Mouse (Mus musculus) spleen, adult 2 months (tissue): ENCODE measurements around the gene Slc26a1. TPM values are rescaled to one million over a fixed set of nuclear protein-coding genes. Genes with fewer than 3 reads are reported as not detected.

Experiments used
- DNase-seq, 2 experiments: peaks; one replicate each; pipeline versions ENCODE4 v3.0.0 to v3.0.0-alpha.2; 2012 to 2021; ENCODE audit warnings: low spot score in 2 of 2, low read depth in 1 of 2
- H3K27ac ChIP-seq: fragments of 200-500 bp; 2 replicates; pipeline ENCODE4 v1.5.1; 2012; ENCODE audit warnings: low read length, inconsistent platforms; ENCODE audit not compliant: insufficient read depth
- H3K27me3 ChIP-seq: fragments of 200-500 bp; 2 replicates; pipeline ENCODE4 v1.6.1; 2012; ENCODE audit warnings: mild to moderate bottlenecking, moderate library complexity, low read length, inconsistent platforms; ENCODE audit not compliant: control insufficient read depth, insufficient read depth
- H3K36me3 ChIP-seq: fragments of 200-500 bp; 2 replicates; pipeline ENCODE4 v1.6.1; 2012; ENCODE audit warnings: mild to moderate bottlenecking, low read length, inconsistent platforms; ENCODE audit not compliant: control insufficient read depth, insufficient read depth
- H3K4me1 ChIP-seq: fragments of 200-500 bp; 2 replicates; pipeline ENCODE4 v1.6.1; 2011; ENCODE audit warnings: inconsistent platforms; ENCODE audit not compliant: control insufficient read depth, insufficient read depth, insufficient read length
- H3K4me3 ChIP-seq: fragments of 200-500 bp; 2 replicates; pipeline ENCODE4 v1.5.1; 2011; ENCODE audit warnings: mild to moderate bottlenecking, inconsistent platforms; ENCODE audit not compliant: insufficient read depth, insufficient read length; ENCODE audit errors: extremely low read depth
- CTCF ChIP-seq: fragments of 200-500 bp; IDR thresholded peaks from 2 replicates; pipeline ENCODE4 v1.5.1; 2011; ENCODE audit warnings: mild to moderate bottlenecking, inconsistent platforms; ENCODE audit not compliant: insufficient read depth, insufficient read length, insufficient replicate concordance; ENCODE audit errors: extremely low read depth
- POLR2A ChIP-seq: fragments of 200-500 bp; IDR thresholded peaks from 2 replicates; pipeline ENCODE4 v1.6.1; 2011; ENCODE audit warnings: low read depth, low read length, inconsistent platforms
- WGBS: fragments of 180-500 bp; shearing (Covaris S2); methylation state at CpG from one replicate; pipeline ENCODE4 v1.1.7; 2018; 5-methylcytosine and 5-hydroxymethylcytosine counted together
- polyA plus RNA-seq: library from polyadenylated mRNA; depleted of rRNA; stranded (reverse); fragments of >200 nt; gene quantifications from 2 replicates; pipeline ENCODE4 v1.2.3, GENCODE M21; 2012

Gene Slc26a1
- polyA plus RNA-seq, 1 experiment = 1.0 TPM

DNA sequence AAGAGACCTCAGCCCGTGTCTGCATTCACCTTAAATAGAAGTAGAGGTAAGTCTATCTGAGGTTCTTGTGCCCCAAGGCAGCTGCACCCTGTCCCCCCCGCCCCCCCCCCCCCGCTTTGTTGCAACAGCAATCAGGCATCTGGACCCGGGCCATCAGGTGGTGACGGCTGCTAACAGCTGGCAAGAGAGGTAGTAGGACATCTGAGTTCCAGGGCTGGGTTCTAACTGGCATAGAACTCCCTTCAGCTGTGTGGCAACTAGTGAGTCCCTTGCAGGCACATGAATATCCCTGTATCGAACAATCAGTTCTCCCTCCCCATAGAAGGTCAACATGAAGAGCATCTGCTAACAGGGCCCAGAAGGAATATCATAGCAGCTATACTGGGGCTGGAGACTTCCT lies 36.6 kb upstream of the Slc26a1 start:
- TF ChIP-seq CTCF (no peak), POLR2A (no peak)
- H3K4me1 ChIP-seq = no peaks in the 10 kb centered on the region
- no peaks in the 10 kb centered on the region for H3K27me3 ChIP-seq
- H3K36me3 ChIP-seq = no peaks in the 10 kb centered on the region
- no peak for DNase-seq
- no peak overlapping the region for H3K27ac ChIP-seq
- WGBS = 79% methylated on average over 6 of the region's 6 CpGs
- H3K4me3 ChIP-seq = no peak overlapping the region

DNA sequence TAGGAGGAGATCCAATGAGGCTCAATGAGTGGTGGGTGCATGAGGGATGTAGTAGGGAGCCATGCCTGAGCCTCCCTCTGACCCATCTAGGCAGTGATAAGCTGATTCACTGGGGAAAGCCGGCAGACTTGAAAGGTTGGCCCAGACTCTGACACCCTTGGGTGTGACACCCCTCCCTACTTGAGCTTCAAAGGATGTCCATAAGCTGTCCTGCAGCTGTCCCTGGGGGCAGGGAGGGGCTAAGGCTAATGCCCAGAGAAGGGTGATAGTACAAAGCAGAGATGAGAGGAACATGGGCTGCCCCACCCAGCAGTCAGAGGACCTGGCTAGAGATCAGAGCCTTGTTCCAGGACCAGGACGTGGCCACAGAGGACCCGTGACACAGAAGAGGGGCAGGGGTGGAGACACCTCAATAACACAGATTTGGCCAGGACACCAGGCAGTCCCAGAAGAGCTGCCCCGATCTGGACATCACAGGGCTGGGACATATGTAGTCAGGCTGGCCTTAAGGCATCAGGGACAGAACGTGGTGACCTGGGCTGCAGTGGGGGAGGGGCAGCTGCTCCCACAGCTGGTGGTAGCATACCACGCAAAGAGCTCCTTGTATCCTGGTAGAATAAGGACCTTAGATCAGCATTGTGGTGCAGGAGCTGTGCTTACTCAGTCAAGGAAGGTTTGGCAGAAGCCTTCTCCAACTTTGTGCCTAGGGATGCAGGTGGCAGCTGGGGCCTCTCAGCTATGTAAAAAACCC lies 33.8 kb upstream of the Slc26a1 start:
- Histone ChIP-seq H3K27ac (no peak overlapping the region), H3K4me3 (no peak overlapping the region), H3K36me3 (no peaks in the 10 kb centered on the region), H3K4me1 (no peaks in the 10 kb centered on the region), H3K27me3 (no peaks in the 10 kb centered on the region)
- DNase-seq = no peak
- no peak for TF ChIP-seq POLR2A
- no peak for TF ChIP-seq CTCF
- WGBS = 75% methylated on average over 6 of the region's 6 CpGs

DNA sequence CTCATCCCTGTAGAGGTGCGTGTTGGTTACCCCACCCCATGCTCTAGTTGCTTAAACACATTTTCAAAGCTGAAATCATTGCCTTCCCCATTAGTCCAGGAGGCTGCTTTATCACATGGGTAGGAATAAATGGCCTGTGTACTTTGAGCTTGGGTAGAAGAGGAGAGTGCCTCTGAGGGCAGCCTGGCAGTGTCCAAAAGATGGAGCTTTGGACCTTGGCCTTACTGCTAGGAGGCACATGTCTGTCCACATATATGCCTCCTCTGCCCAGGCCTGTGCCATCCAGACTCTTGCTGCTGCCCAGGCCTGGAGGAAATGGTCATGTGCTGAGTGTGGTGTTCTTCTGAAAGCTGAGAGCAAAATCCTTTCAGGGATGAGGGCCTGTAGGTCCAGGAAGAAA lies 33.0 kb upstream of the Slc26a1 start:
- WGBS = 81% methylated on average over 1 of the region's 1 CpGs
- no peak overlapping the region for H3K4me3 ChIP-seq
- no peaks in the 10 kb centered on the region for H3K36me3 ChIP-seq
- H3K27me3 ChIP-seq = no peaks in the 10 kb centered on the region
- DNase-seq = no peak
- H3K27ac ChIP-seq = no peak overlapping the region
- H3K4me1 ChIP-seq = no peaks in the 10 kb centered on the region
- TF ChIP-seq POLR2A (no peak), CTCF (no peak)

DNA sequence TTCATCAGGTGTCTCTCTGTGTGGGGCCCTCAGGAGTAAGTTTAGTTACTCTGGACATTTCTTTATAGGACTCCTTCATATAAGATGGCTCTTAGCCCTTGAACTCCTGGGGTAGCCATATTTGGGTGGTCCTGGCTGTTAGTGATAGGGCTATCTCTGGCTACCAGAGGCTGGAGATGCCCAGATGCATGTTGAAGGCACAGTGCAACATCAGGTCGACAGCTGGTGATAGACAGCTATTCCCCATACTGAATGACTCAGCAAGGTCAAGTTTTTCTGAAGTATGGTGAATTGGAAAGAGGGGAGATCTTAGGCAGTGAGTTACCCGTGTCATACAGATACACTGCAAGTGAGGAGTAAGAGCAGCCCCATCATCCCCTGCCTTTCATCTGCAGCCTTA lies 32.4 kb upstream of the Slc26a1 start:
- Histone ChIP-seq H3K27me3 (no peaks in the 10 kb centered on the region), H3K27ac (no peak overlapping the region), H3K4me1 (no peaks in the 10 kb centered on the region), H3K4me3 (no peak overlapping the region), H3K36me3 (no peaks in the 10 kb centered on the region)
- TF ChIP-seq CTCF (no peak), POLR2A (no peak)
- no peak for DNase-seq
- WGBS = 56% methylated on average over 2 of the region's 2 CpGs

DNA sequence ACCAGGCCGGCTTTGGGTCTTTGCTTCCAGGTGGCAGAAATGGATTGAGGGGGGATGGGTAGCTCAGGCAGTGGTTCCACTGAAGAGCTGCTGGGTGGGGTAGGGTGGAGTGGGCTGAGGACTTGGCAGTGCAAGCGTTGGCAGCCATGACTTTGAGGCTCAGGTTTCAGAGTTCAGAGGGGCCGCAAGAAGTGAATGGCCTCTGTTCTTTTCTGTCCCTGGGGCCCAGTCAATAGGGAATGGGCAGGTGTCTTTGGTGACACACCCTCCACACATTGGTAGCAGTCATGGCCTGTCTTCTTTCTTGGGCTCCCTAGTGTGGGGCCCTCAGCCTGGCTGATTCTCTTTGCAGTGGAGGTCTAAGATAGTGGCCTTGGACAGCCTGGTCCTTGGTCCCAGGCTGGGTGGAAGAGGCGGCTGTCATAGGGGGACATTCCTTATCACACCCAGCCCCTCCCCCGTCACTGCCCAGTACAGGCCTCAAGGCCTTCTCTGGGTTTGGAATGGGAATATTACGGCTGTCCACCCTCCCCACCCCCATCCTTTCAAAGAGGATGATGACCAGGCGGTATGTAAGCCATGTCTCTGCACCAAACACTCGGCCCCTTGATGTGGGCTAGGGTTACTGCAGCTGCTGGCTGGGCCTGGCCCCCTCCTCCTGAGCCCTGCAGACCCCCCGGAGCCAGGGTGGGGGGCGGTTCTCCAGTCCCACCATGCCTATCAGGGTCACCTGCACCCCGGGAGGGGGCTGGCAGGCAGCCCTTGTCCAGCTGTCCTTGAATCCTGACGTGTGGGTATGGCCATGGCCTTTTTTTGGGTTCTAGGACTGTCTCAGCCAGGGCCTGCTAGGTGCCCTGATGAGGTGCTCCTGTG lies 28.6 kb upstream of the Slc26a1 start:
- no peak for DNase-seq
- Histone ChIP-seq H3K27me3 (no peaks in the 10 kb centered on the region), H3K36me3 (no peaks in the 10 kb centered on the region), H3K4me1 (no peaks in the 10 kb centered on the region), H3K27ac (no peak overlapping the region), H3K4me3 (no peak overlapping the region)
- 88% methylated on average over 12 of the region's 12 CpGs for WGBS
- no peak for TF ChIP-seq POLR2A
- TF ChIP-seq CTCF = no peak

DNA sequence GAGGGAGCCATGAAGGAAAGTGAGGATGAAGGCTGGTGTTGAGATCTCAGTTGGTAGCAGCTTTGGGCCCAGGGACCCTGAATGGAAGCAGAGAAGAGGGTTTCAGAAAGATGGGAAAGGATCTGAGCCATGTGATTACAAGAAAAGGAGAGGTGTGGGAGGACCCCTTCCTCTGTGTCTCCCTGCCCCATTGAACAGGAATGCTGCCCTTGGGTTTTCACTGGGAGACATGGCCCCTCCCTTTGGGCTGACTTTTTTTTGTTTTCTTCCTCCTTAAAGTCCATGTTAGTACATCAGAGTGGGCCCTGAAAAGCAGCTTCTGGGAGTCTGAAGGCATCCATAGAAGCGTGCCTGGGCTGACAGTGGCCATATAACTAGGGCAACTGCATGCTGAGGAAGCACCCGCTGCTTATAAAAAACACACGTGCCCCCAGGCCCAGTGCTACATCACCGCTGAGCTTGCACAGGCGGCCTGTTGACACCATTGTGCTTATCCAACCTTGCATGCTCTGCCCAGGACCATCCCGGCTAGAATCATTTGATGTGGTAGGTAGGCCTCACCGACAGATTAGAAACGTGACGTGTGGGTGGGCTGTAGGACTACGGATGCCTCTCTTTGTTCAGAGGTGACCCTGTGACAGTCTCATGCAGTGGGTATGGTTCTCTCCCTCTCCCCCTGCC lies 26.1 kb upstream of the Slc26a1 start:
- Histone ChIP-seq H3K27me3 (no peaks in the 10 kb centered on the region), H3K27ac (no peak overlapping the region)
- 89% methylated on average over 10 of the region's 10 CpGs for WGBS

DNA sequence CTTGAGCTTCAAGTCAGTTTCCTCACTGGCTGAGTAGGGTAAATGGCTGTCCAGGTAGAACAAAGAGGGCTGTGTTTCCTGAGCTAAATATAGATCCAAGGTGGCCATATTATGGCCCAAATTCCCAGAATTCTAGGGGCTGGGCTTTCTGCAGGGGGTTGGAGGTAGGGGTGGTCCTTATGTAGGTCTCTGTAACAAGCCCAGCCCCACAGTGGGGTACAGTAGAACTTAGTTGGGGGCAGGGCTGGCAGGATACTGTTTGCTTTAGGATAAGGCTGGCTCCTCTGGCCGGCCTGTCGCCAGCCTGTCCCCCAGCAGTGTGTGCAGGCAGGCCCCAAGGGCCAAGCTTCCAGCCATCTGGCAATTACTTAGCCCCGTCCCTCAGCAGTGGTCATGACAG lies 25.0 kb upstream of the Slc26a1 start:
- no peaks in the 10 kb centered on the region for H3K36me3 ChIP-seq

More for the DNA sequence above, 26.1 kb upstream of the Slc26a1 start:
- Histone ChIP-seq H3K4me3 (no peak overlapping the region), H3K4me1 (no peaks in the 10 kb centered on the region), H3K36me3 (no peaks in the 10 kb centered on the region)
- TF ChIP-seq CTCF (no peak), POLR2A (no peak)
- no peak for DNase-seq

More for the DNA sequence above, 25.0 kb upstream of the Slc26a1 start:
- Histone ChIP-seq H3K4me1 (no peaks in the 10 kb centered on the region), H3K27ac (no peak overlapping the region), H3K27me3 (no peaks in the 10 kb centered on the region), H3K4me3 (no peak overlapping the region)
- no peak for DNase-seq
- WGBS = 88% methylated on average over 3 of the region's 3 CpGs
- TF ChIP-seq CTCF = no peak
- no peak for TF ChIP-seq POLR2A
